Mouse (Mus musculus) ZHBTc4 (cell line): ENCODE measurements around the gene Ccdc154.
A peak's percentile ranks its signal among the peaks of the same experiment; 100 is the strongest.

Experiments used
- DNase-seq: peaks from one replicate; pipeline ENCODE4 v3.0.0-alpha.2; 2011; ENCODE audit warnings: low read depth, low spot score

Gene Ccdc154

DNA sequence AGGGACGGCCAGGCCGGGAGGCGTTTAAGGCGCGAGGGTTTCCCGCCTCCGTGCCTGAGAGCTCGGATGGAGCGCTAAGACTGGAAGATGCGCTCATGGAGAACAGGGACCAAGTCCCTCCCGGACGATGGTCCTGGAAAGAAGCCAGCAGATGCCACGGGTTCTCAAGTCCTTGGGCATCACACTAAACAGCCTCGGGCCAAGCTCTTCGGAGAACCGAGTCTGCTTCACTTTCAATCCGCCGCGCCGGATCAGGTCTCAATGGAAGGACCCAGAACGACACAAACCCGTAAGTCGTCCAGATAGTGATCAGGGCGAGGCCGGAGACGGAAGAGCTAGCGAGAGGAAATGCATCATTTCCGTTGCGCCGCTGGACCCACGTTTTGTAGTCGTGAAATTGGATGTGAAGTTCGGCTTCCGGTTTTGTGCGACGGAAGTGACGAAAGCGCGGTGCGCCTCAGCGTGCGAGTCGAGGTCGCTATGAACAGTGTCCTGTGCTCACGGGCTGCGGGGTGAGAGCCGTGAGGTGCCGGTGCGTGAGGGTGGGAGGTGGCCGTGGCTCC, 21.9 kb downstream of the Ccdc154 start, which contains the start of gene BC003965:
Gene BC003965, plus strand, starts transcription at position 426 of the 563 bp plus-strand sequence.
- DNase-seq, result peak; percentile 99

GRCm38 (mm10) chr17:25184961-25185360, 22.7 kb downstream of the Ccdc154 start:
- no peak for DNase-seq

DNA sequence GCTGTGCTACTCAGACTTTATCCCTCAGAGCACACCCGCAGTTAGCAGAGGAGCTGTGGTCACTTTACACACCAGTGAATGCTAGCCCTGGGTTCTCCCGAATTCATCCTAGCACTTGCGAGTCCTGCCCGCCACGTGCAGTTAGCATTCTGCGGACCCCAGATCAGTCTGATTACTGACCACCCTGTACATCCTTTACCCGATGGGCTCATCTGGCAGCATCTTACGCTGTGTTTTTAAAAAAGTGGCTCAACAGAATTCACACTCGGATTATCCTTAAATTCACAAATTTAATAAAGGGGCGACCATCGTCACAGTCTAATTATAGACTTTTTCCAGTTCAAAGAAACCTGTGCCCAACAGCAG, 25.5 kb downstream of the Ccdc154 start:
- no peak for DNase-seq

- DNase-seq, result peak; percentile 74
Observed at GRCm38 (mm10) chr17:25188150-25189031, 26.1 kb downstream of the Ccdc154 start, which contains the start of gene Unkl. Unkl (plus strand) TSS chr17:25188397.

DNA sequence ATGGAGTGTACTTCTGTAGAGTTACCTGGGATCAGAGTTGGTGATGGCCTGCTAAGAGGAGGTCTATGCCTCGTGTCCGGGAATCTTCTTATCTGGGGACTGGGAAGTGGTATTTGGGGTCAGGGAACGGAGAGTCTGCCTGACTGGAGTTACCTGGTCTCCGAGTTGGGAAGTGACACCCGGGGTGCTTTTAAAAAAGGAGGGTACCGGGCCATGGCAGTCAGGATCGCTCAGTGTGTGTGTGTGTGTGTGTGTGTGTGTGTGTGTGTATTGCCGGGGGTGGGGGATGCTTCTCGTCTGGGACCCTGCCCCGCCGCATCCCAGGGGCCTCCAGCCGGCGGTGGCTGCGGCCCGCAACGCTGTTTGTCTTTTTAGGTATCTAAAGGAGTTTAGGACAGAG, 26.8 kb downstream of the Ccdc154 start:
- no peak for DNase-seq

DNA sequence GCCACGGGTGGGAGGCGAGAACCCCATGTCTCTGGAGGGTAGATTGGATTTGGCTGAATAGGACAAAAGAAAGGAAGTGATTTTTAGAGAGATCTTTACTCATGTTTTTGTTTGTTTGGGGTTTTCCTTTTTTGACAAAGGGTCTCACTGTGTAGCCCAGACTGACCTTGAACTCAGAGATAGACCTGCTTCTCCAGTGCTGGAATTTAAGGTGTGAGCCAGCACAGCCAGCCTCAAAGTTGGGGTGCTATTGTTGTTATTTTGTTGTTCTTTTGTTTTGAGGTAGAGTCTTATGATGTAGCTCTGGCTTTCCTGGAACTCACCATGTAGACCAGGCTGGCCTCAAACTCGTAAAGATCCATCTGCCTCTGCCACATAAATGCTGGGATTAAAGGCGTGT, 40.1 kb downstream of the Ccdc154 start:
- peak; percentile 67 for DNase-seq

DNA sequence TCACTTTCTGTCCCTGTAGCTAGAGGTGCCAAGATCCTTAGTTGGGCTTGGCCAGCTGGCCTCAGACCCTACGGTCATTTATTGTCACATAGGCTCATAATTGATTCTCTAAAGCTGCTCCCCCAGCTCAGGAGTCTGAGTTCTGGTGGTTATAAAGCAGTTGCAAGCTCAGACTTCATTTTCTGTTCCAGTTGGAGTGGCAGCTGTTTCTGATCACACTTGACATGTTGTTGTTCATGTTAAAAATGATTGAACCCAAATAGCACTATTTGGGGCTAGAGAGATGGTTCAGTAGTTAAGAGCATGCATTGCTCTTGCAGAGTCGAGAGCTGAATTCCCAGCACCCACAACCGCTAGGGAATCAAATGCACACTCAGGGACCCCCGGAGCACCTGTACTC, 47.7 kb downstream of the Ccdc154 start:
- no peak for DNase-seq

GRCm38 (mm10) chr17:25210680-25211466, 48.6 kb downstream of the Ccdc154 start:
- DNase-seq, result no peak

DNA sequence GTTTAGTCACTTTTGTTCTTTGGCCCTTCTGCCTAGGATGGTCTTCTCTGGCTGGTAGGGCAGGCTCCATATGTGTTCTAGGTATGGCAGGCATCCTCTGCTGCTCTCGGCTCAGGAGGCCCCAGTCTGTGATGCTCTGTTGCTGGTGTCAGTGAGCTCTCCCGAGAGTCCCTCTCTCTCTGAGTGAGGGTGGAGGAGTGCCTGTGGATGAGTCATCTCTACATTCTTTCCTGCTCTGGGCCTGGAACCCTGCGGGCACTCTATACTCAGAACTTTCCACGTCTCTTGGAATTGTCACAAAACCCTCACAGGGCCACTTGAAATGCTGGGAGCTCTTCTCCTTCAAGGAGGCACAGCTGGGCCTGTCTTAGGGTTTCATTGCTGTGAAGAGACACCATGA, 49.4 kb downstream of the Ccdc154 start:
- DNase-seq, result no peak

DNA sequence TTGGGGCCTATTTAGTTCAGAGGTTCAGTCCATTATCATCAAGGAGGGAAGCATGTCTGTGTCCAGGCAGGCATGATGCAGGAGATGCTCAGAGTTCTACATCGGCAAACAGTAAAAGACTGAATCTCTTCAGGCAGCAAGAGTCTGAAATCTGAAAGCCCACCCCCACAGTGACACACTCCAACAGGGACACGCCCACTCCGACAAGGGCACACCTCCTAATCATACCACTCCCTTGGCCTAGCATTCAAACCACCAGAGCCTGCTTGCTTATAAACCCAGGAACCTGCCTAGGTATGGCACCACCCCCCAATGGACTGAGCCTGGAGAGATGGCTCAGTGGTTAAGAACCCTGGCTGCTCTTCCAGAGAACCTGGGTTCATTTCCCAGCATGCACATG, 53.2 kb downstream of the Ccdc154 start:
- peak; percentile 59 for DNase-seq

DNA sequence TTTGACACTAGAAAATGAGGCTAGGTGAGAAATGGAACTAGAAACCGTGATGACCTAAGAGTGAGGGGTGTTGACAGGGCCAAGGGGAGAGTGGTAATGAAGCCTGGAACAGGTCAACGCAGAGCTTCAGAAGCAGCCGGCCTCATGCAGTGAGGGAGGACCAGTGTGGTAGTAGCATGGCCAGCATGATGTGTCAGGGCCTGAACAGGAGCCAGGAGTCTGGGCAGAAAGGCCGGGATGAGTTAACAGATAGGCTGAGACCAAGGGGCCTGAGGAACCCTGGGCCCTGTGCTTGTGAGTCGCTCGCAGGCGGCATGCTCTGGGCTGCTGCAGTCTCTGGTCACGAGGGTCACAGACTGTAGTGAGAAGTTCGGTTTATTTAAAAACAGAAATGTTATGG, 56.7 kb downstream of the Ccdc154 start:
- DNase-seq, result no peak

DNA sequence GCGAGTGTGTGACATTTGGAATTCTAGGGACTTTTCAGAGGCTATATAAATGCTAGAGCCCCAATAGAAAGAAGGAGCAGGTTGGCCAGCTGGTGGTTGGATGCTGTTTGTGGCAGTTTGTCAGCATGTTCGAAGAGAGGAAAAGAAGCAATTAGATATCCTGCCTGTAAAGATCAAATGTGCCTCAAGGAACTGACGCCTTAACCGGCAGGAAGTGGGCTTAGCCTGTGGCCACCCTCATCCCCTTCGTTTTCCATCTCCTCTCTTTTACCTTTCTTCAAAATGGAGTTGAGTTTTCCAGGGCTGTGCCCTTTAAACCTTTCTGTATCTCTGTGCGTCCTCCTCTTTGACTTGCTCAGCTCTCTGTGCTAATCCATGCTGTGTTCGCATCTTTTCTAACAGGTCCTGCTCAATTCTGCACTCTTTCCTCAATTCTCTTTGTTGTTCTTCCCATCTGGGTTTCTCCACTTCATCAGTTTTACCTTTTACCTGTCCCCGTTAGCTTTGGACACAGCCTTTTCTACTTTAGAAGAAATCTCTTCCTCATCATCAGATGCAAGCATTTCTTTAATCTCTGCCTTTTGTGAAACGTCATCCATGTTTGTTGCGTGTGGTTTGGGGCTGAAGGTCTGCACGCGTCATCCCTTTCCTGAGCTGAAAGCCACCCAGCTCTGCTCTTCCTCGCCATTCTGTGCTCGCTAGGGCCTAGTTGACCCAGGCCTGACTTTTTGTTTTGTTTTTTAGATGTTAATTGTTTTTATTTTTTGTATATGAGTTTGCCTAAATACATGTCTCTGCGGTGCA, 57.4 kb downstream of the Ccdc154 start:
- no peak for DNase-seq

DNA sequence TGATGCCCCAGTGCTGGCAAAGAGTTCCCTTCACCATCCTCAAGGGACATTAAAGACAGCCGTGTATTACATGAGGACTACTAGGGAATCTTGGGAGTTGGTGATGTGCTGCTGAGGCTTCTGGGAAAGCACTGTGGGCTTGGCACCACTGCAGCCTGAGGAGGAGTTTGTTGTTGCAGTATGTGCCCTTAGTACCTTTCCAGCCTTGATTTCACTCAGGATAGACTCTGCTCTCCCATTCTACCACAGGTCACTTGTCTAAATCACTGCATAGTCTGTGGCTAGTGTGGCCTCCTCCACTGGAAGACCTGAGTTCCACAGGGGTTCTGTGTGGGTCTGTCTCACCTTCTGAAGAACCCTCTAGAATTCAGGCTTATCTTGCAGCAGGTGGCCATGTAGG, 58.5 kb downstream of the Ccdc154 start:
- no peak for DNase-seq
